Mouse (Mus musculus) C2C12 (cell line): Measurements from ENCODE around the gene Acad11.

Experiments
- CTCF ChIP-seq: IDR thresholded peaks from one replicate; pipeline ENCODE4 v1.5.1; 2011; ENCODE audit not compliant: control insufficient read depth, insufficient read depth, insufficient read length
- MAX ChIP-seq: IDR thresholded peaks from one replicate; pipeline ENCODE4 v1.6.1; 2011; ENCODE audit warnings: mild to moderate bottlenecking, control low read depth

DNA sequence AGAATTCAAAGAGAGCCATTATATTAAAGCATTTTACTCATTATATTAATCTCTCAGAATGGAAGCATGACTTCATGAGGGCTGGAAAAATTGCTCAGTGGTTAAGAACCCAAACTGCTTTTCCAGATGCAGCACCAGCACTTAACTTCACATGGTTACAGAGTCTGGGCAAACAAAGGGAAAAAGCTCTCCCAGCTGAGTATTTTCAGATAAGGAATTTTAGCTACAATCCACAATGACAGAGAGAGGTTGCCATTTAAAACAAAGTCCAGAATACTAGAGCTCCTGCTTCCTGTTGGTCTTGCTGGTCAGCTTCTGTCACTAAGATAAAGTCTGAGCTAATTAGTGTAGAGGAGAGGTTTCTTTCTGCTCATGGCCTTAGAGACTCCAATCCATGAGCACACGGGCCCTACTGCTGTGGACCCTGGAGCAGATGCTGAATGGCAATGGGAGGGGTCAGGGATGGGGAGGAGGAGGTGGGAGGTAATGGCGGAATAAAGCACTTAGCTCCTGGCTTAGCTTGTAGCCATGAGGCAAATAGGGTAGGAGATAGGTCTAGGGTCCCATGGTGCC is 45.5 kb downstream of the Acad11 start:
- TF ChIP-seq MAX (no peak), CTCF (no peak)
